8 mouse cellular contexts compared by ENCODE assay signal in the genomic region with DNA sequence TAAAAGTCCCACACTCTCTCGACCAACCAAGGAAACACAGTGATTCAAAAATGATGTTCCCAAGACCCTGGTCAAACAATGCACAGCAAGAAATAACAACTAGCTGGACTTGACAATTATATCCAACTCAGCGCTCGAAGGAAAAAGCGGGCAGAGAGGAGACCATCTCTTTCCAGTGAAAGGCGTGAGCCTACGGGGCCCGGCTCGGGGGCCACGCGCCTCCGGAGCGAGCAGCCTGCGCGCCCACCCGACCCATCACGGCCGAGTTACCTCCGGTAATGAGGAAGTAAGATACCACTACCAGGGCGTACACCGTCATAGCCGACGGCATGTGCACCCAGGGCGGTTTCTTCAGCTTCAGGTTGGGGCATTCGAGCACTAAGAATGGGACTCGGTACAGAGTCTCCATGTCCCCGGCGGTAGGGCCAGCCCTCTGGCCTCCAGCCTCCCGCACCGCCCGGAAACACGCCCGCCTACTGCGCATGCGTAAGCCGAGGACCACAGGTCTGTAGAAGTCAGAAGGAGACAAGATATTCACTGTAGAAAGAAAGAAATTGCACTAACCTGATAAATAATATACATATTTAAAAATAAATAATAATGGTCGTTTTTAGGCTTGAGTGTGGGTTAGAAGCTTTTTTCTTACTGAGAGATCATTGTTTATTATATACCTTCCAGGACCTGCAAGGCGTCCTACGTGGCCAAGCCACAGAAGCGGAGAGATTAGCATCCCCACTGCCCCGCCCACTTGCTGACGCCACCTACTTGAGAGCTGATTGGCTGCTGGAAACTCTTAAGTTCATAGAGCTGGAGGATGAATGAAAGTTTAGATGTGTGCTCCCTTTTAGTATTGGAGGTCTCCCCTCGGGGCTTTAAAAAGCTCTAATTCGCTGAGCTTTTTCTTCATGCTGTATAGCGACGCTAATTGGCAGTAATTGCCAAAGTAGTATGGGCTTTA. TPM values are rescaled to one million over a fixed set of nuclear protein-coding genes. Genes with fewer than 3 reads are reported as not detected.
DNase-seq lines count a peak whose midpoint lies in the region; ATAC-seq and TF ChIP-seq lines count a peak whose summit lies in the region.

A gene (minus strand): TSS at position 478 of the 958 bp plus-strand sequence.

- peak within 1 kb of the TSS; percentile 69 for H3K27ac ChIP-seq in bone marrow, adult 2 months (ENCODE audit: control insufficient read depth, insufficient read depth, low read depth, low read length, poor library complexity)
- peak within 1 kb of the TSS; percentile 90 for H3K27ac ChIP-seq in embryonic facial prominence, embryonic 15.5 days (replicated peaks)
- H3K27ac ChIP-seq in limb, embryonic 14.5 days (replicated peaks; ENCODE audit: low read depth, low read length), result peak within 1 kb of the TSS; percentile 62
- peak within 1 kb of the TSS; percentile 85 for H3K27ac ChIP-seq in midbrain, postnatal 0 days (ENCODE audit: low read depth, low read length)

- H3K4me2 ChIP-seq in embryonic facial prominence, embryonic 15.5 days (replicated peaks), result peak within 1 kb of the TSS; percentile 66
- peak within 1 kb of the TSS; percentile 53 for H3K4me2 ChIP-seq in limb, embryonic 14.5 days (replicated peaks; ENCODE audit: low read depth, low read length, severe bottlenecking)
- H3K4me2 ChIP-seq in midbrain, postnatal 0 days (ENCODE audit: low read depth, low read length, poor library complexity, severe bottlenecking), result peak within 1 kb of the TSS; percentile 81

- peak; percentile 96 for ATAC-seq in embryonic facial prominence, embryonic 15.5 days (ENCODE audit: insufficient number of reproducible peaks, low FRiP score, low TSS enrichment, low read depth)
- ATAC-seq in limb, embryonic 14.5 days (ENCODE audit: low FRiP score, low read depth), result peak; percentile 97
- peak; percentile 96 for ATAC-seq in midbrain, postnatal 0 days (ENCODE audit: low FRiP score)

- peak within 1 kb of the TSS; percentile 81 for H3K9ac ChIP-seq in embryonic facial prominence, embryonic 15.5 days
- peak within 1 kb of the TSS; percentile 69 for H3K9ac ChIP-seq in limb, embryonic 14.5 days (ENCODE audit: low read depth, low read length, severe bottlenecking)
- H3K9ac ChIP-seq in midbrain, postnatal 0 days (replicated peaks; ENCODE audit: low read length, poor library complexity, severe bottlenecking), result peak within 1 kb of the TSS; percentile 81

- under 1% methylated on average over 45 of the region's 45 CpGs for WGBS in bone marrow, adult 2 months
- under 1% methylated on average over 45 of the region's 45 CpGs for WGBS in embryonic facial prominence, embryonic 15.5 days
- WGBS in limb, embryonic 14.5 days, result 1% methylated on average over 45 of the region's 45 CpGs
- WGBS in midbrain, postnatal 0 days, result 0% methylated on average over 45 of the region's 45 CpGs

- peak; percentile 99 for DNase-seq in 416B (ENCODE audit: low read depth)
- peak; percentile 97 for DNase-seq in heart, adult 8-10 months (ENCODE audit: low spot score)
- DNase-seq in kidney, adult 9 months, result peak; percentile 99
- DNase-seq in limb, embryonic 14.5 days (ENCODE audit: low spot score), result peak; percentile 99
- peak; percentile 98 for DNase-seq in midbrain, postnatal 0 days (ENCODE audit: low spot score)
- DNase-seq in spleen, postnatal 14 days (ENCODE audit: low spot score in 2 of 2), result peak; percentile 90 to 93

- no peaks in the 10 kb centered on the region for H3K9me3 ChIP-seq in embryonic facial prominence, embryonic 15.5 days (replicated peaks)
- no peaks in the 10 kb centered on the region for H3K9me3 ChIP-seq in limb, embryonic 14.5 days (ENCODE audit: control insufficient read depth, low read length)
- no peaks in the 10 kb centered on the region for H3K9me3 ChIP-seq in midbrain, postnatal 0 days (ENCODE audit: low read length)

- no peaks in the 10 kb centered on the region for H3K36me3 ChIP-seq in embryonic facial prominence, embryonic 15.5 days
- peaks cover 9% of the 10 kb centered on the region for H3K36me3 ChIP-seq in limb, embryonic 14.5 days (ENCODE audit: control insufficient read depth, insufficient read depth, low read length)
- no peaks in the 10 kb centered on the region for H3K36me3 ChIP-seq in midbrain, postnatal 0 days (ENCODE audit: insufficient read depth, low read length)

- no peaks in the 10 kb centered on the region; the same call in 1 of the 2 replicates for H3K4me1 ChIP-seq in bone marrow, adult 2 months (ENCODE audit: control insufficient read depth, insufficient read depth, low read length)
- H3K4me1 ChIP-seq in embryonic facial prominence, embryonic 15.5 days, result peaks cover 13% of the 10 kb centered on the region
- H3K4me1 ChIP-seq in limb, embryonic 14.5 days (ENCODE audit: control insufficient read depth, insufficient read depth, low read length), result peaks cover 8% of the 10 kb centered on the region
- H3K4me1 ChIP-seq in midbrain, postnatal 0 days (ENCODE audit: insufficient read depth, low read length), result peaks cover 9% of the 10 kb centered on the region; the same call in 1 of the 2 replicates

- peak within 1 kb of the TSS; percentile 95 for H3K4me3 ChIP-seq in bone marrow, adult 2 months (replicated peaks; ENCODE audit: control insufficient read depth, low read depth, low read length)
- H3K4me3 ChIP-seq in embryonic facial prominence, embryonic 15.5 days (replicated peaks), result peak within 1 kb of the TSS; percentile 81
- peak within 1 kb of the TSS; percentile 51 for H3K4me3 ChIP-seq in limb, embryonic 14.5 days (replicated peaks; ENCODE audit: low read length)
- peak within 1 kb of the TSS; percentile 73 for H3K4me3 ChIP-seq in midbrain, postnatal 0 days (ENCODE audit: low read depth, low read length)

- no peak for TF ChIP-seq CTCF in bone marrow, adult 2 months (IDR thresholded peaks at IDR 0.05; ENCODE audit: control insufficient read depth, insufficient read depth, low read length)
- TF ChIP-seq CTCF in midbrain, postnatal 0 days (IDR thresholded peaks at IDR 0.05), result no peak

- no peaks in the 10 kb centered on the region for H3K27me3 ChIP-seq in embryonic facial prominence, embryonic 15.5 days
- no peaks in the 10 kb centered on the region for H3K27me3 ChIP-seq in limb, embryonic 14.5 days (ENCODE audit: control insufficient read depth, insufficient read depth, low read length)
- no peaks in the 10 kb centered on the region for H3K27me3 ChIP-seq in midbrain, postnatal 0 days (ENCODE audit: insufficient read depth, low read length)

- TF ChIP-seq POLR2A in bone marrow, adult 2 months (IDR thresholded peaks at IDR 0.05; ENCODE audit: borderline replicate concordance, control insufficient read depth, low read depth, low read length), result peak; percentile 91; the same call in 1 of the 2 replicates
- peak; percentile 98; the same call in 1 of the 2 replicates for TF ChIP-seq POLR2A in limb, embryonic 14.5 days (IDR thresholded peaks at IDR 0.05; ENCODE audit: borderline replicate concordance, extremely low read depth, insufficient read depth, insufficient read length)

RNA-seq across cellular contexts. Expression of the gene that starts here (rescaled TPM):
- polyA plus RNA-seq in bone marrow, adult 2 months (2011; ENCODE audit: insufficient read depth, insufficient read length, low replicate concordance, missing spikeins), result 41.1 and 75.0 TPM in 2 replicates
- 387 and 414 TPM in 2 replicates for polyA plus RNA-seq in embryonic facial prominence, embryonic 15.5 days (2015; fragmentation: Nextera tagmentation; extraction: Ambion mirVana)
- total RNA-seq in heart, adult 8-10 months (2022), result 10 to 100 TPM; 42.7 to 52.9 (median 47.6) TPM
- 274 and 285 TPM in 2 replicates for polyA plus RNA-seq in limb, embryonic 14.5 days (2012; rRNA removed)
- 458 and 481 TPM in 2 replicates for polyA plus RNA-seq in limb, embryonic 14.5 days (2014; fragmentation: Nextera tagmentation; extraction: Ambion mirVana)
- 99.9 and 111 TPM in 2 replicates for total RNA-seq in midbrain, postnatal 0 days (2014; rRNA removed)
- polyA plus RNA-seq in midbrain, postnatal 0 days (2015; fragmentation: Nextera tagmentation; extraction: Ambion mirVana), result 160 and 170 TPM in 2 replicates

Comparison
In these comparisons a context has a peak if more than half of its experiments do, and no peak if none do; other contexts are left out.
1. Peak in every context shown above with its lines: DNase-seq, ATAC-seq, H3K4me3 ChIP-seq and H3K27ac ChIP-seq.